Mouse (Mus musculus): Measurements from ENCODE around the gene Olfr406.

GRCm38 (mm10) chr11:74287256-74287655 is 27.6 kb downstream of the Olfr406 start:
- TF ChIP-seq EP300 (IDR thresholded peaks at IDR 0.05; ENCODE audit: low read depth) (no peak), CTCF (IDR thresholded peaks at IDR 0.05; ENCODE audit: low read depth) (no peak)
